Mouse (Mus musculus) adrenal gland, postnatal 10 days (tissue): ENCODE data around the gene Tle4. TPM values are rescaled to one million over a fixed set of nuclear protein-coding genes. Genes with fewer than 3 reads are reported as not detected.

Experiments
- DNase-seq: peaks from one replicate; pipeline ENCODE4 v3.0.0; 2021; ENCODE audit warnings: mixed read lengths
- total RNA-seq, 2 experiments: library from RNA; stranded (reverse); gene quantifications; 2 replicates each; pipeline ENCODE4 v1.2.3; 2021

Gene Tle4
- total RNA-seq, 2 experiments from 2014 or later, result 12.2 to 14.3 TPM

- DNase-seq, result no peak
These were observed 144.4 kb downstream of the Tle4 start for GRCm38 (mm10) chr19:14453486-14453885.

DNA sequence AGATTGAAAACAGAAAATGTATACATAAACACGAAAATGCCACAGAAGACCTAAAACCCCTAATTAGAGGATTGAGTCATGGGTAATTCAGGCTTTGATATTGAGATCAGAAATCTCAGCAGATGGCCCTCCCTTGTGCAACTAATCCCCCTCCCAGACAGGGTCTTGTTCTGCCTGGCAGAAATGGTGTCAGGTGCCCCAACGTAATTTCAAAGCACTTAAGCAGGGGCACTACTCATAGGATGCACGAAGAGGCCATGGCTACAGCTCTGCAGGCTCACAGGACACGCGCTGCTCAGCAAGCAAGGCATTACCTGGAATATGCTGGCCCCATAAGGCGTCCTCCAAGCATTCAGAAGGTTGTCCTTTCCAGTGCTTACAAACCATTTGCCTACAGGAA lies 146.5 kb downstream of the Tle4 start:
- no peak for DNase-seq

GRCm38 (mm10) chr19:14449738-14450137 lies 148.1 kb downstream of the Tle4 start:
- DNase-seq, result peak; percentile 10

GRCm38 (mm10) chr19:14448586-14448985 lies 149.3 kb downstream of the Tle4 start:
- no peak for DNase-seq

GRCm38 (mm10) chr19:14447474-14447873 lies 150.4 kb downstream of the Tle4 start:
- DNase-seq, result no peak

DNA sequence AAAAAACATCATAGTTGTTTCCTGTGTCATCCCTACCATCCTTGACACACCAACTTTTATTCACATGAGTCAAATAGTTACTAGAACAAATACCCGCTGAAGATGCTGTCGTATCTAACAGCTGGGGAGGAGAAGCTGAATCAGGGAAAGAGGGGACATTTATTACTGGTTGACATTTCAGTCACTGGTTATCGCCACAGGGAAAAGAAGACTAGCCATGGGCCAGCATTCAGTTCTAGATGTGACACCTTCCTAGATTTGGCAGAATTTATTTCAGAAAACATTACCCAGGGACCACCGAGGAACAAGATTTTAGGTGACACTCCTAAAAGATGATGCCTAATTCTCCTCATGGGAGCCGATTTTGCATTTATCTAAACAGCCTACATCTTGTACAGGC lies 156.0 kb downstream of the Tle4 start:
- DNase-seq, result no peak

DNA sequence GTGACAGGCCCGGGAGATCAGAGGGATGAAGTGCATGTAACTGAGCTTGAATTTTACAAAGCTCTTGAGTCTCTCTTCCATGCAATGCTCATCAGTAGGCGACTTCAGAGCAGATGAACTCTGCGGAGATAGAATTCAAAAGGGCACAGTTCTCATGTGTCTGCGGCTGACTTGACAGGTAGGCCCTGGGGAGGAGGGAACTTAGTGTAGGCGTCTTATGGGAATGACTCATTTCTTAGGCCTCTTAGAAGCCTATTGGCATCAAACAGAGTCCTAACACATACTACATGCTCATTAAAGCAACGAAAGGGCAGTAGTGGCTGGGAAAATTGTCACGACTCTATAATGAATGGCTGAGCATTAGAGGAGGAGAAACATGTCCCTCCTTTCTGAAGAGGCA lies 160.6 kb downstream of the Tle4 start:
- DNase-seq, result no peak

DNA sequence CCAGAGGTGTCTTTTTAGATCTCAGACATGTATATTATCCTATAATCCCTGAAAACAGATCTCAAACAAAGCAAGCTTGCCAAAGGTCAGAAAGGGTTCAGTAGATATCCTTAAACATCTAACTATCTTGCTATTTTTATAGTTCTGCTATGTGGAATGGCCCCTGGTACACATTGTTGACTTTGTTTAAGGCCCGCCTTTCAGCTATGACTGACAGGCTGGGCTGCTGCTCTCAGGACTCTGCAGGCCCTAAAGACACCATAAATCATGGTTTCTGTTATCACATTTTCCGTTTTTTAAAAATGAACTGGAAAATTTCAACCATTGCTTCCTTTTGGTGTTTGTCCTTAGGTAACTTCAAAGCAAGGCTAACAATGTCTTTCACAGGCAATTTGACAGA lies 161.3 kb downstream of the Tle4 start:
- no peak for DNase-seq

GRCm38 (mm10) chr19:14435681-14436376 lies 162.0 kb downstream of the Tle4 start:
- no peak for DNase-seq

DNA sequence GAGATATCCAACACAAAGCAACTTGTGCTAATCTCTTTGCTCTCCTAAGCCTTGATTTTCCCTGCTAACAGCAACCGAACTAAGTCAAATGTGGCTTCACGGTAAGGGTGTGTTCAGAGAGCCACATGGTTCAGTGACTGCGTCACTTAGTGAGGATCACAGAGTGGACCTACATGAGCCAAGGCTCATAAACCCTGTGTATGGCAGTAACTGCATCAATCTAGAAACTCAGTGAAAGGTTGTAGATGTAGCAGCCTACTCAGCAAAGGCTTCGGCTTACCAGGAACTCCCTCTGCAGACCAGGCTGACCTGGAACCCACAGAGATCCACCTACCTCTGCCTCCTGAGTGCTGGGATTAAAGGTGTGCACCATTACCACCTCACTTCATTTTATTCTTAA lies 164.0 kb downstream of the Tle4 start:
- no peak for DNase-seq

DNA sequence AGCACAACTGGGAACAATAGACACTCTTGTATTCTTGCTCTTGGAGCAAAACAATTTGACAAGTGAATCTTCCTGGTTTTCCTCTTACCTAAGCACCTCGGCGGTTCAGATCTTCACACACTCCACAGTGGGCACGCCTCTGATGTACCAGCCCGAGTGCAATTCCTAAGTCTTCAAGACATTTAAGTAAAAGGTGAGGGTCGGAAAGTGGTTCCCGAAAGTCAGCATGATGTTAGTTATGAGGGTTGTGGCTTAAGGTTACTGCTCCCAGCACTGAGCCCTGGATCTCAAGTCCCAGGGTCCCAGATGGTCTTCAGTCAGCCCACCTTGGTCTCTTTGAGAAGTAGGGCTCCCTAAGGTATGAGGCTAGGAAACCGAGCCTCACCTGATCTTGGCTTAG lies 165.4 kb downstream of the Tle4 start:
- no peak for DNase-seq

- no peak for DNase-seq
These were observed 170.9 kb downstream of the Tle4 start for GRCm38 (mm10) chr19:14426920-14427319.

GRCm38 (mm10) chr19:14426244-14426868 lies 171.5 kb downstream of the Tle4 start:
- DNase-seq, result no peak

DNA sequence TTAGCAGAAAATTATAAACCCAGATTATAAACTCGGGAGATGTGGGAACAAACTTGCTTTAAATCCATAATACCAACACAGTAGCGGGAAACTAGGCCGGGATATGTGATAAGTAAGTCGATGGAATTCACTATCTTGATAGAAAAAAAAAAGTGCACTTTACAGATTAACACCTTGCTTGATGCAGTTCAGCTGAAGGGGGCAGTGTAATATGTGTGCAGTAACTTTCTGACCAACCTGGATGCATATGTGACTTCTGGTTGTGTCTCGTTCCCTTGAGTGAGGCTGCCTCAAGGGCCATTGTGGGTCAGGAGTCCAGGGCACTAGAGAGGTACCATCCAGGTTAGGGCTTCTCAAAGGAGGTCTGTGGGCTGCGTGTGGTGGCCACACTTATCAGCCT lies 172.7 kb downstream of the Tle4 start:
- DNase-seq, result no peak

DNA sequence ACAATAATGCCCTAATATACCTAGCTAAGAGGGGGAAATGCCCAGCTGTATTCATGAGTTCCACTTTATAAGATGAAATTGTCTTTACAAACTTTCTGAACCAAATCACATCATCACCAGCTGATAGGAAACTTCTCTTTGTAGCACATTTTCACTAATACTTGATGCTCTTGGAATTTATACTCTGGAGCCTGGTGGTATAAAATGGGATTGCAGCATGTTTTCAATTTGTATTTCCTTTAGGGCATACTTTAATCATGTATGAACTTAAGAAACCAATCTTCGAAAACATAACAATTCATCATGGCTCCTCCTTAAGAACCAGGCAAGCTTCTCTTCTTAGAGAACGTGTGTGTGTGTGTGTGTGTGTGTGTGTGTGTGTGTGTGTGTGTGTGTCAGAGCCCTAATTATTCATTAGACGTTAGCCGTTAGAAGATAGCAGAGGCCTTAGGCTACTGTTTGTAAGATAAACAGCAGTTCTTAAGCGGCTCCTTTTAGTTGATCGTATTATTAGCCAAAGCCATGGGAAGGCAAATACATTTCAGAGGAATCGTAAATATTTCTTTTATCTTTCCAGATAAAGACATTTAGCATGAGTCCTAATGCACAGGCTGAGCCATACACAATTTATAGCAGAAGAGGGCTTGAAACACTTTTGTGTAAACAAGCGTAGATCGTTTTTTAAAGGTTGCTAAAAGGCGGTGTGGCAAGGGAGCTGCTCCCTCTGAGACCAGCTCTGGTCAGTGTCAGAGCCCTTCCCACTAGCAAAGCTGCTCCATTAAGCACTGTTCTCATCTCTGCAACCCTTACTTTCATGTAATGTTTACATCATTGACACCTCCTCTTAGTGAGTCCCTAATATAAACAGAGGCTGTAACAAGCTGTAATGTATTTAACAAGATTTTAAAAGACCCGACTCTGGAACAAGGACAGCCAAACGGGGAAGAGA lies 173.6 kb downstream of the Tle4 start:
- DNase-seq, result no peak

- no peak for DNase-seq
These were observed 176.2 kb downstream of the Tle4 start for GRCm38 (mm10) chr19:14421691-14422090.

DNA sequence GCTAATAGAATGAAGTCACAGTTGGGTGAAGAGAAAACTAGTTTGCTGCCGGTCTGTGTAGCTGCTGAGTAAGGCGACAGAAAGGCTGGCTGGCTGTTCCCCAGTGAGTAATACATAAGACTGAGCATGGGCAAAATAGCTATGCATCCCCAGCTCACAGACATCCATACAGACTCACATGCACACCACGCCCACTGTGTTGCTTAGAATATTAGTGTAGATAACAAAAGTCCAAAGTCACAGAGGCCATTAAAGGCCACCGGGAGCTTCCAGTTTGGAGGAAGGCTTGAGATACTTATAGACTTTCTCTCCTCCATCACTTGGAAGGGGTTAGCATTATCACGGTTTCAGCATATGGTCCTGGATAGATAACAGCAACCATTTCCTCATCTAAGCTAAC lies 178.0 kb downstream of the Tle4 start:
- no peak for DNase-seq

DNA sequence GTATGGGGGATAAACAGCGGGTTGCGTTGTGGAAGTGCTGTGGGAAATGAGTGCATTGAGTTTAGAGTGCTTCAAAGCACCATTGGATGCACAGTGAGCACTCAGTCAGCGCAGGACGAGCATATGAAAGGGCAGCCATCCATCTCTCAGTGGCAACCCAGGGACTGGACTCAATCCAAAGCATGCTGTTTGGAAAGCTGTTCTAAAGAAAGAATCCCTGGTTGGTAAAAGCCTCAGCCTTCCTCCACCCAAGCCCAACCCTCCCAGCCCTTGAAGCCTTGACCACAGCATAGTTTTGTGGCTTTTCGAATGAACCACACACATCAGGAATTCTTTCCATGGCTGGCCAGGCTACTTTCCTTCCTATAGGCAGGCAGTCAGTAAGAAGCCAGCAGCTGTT lies 181.0 kb downstream of the Tle4 start:
- peak; percentile 61 for DNase-seq

DNA sequence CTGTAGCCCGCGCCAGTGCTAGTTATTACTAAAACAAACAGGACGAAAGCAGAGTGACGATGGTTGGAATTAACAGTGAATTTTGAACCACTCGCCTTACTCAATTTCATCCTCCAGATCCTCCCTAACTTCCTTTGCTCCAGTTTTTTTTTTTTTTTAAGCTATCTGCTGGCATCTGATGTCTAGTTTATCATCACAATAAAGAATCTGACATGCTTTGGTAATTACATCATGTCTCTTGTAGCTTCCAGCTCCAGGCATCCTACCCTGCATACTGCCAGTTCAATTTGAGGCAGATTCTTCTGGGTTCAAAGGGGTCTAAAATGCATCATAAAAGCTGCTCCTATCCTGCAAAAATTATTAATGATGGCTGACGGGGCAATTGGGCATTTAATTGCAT lies 181.9 kb downstream of the Tle4 start:
- DNase-seq, result no peak

DNA sequence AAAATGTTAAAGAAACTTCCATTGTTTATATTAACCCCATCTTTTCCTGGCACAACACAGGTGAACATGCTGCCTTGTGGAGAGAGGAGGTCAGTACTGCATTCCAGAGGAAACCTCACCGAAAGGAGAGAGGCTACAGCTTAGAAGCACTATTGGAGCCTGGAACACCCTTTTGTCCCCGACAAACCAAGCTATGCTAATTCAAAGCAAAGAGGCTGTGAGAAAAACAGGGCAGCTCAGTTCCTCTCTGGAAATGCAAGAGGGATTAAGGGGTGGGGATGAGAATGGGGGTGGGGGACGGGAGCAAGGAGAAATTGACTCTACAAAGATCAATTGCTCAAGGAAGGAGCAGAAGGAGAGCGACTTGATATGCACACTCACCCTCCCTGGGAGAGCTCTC lies 182.9 kb downstream of the Tle4 start:
- DNase-seq, result no peak

- no peak for DNase-seq
These were observed 191.2 kb downstream of the Tle4 start for GRCm38 (mm10) chr19:14406603-14407002.
